31 mouse cellular contexts compared by ENCODE assay signal in genomic region chr5:45931252-45931651, GRCm38 (mm10).
"Had no signal": no experiment of that assay in that cellular context is flagged by ENCODE, and none has a peak within 500 bp of the region (broad histone marks: within the 10 kb centered on the region; RNA-seq: fewer than 3 reads in every experiment).

No protein-coding gene starts in this region.

- H3K27me3 ChIP-seq: limb, embryonic 12.5 days; limb, embryonic 13.5 days; limb, embryonic 15.5 days; liver, embryonic 12.5 days; liver, embryonic 13.5 days; liver, embryonic 15.5 days; lung, embryonic 15.5 days; megakaryocyte, embryonic 14.5 days; midbrain, embryonic 12.5 days; midbrain, embryonic 13.5 days; midbrain, embryonic 15.5 days; neural tube, embryonic 12.5 days had no signal

- ATAC-seq: liver, embryonic 12.5 days; liver, postnatal 0 days; lung, postnatal 0 days; midbrain, embryonic 15.5 days; midbrain, embryonic 16.5 days had no signal

- DNase-seq: left cerebral cortex, postnatal 4 days; liver; liver, embryonic 13.5 days; liver, postnatal 0 days; lung, adult 18-20 months; lung, adult 2 months; lung, embryonic 14.5 days; lung, postnatal 14 days; lung, postnatal 36 days; lung, postnatal 4 days; midbrain, embryonic 14.5 days had no signal

- H3K4me3 ChIP-seq: limb, embryonic 10.5 days; limb, embryonic 12.5 days; limb, embryonic 13.5 days; limb, embryonic 15.5 days; liver, embryonic 12.5 days; liver, embryonic 13.5 days; liver, embryonic 15.5 days; lung, embryonic 15.5 days; megakaryocyte, embryonic 14.5 days; midbrain, embryonic 10.5 days; midbrain, embryonic 12.5 days; midbrain, embryonic 13.5 days; midbrain, embryonic 15.5 days; myocyte; neural tube, embryonic 12.5 days had no signal

- H3K9me3 ChIP-seq: limb, embryonic 10.5 days; limb, embryonic 12.5 days; limb, embryonic 13.5 days; limb, embryonic 15.5 days; liver, embryonic 12.5 days; liver, embryonic 13.5 days; liver, embryonic 15.5 days; lung, embryonic 15.5 days; megakaryocyte, embryonic 14.5 days; midbrain, embryonic 10.5 days; midbrain, embryonic 12.5 days; midbrain, embryonic 13.5 days; midbrain, embryonic 15.5 days; neural tube, embryonic 12.5 days had no signal

- H3K27ac ChIP-seq: limb, embryonic 10.5 days; limb, embryonic 12.5 days; limb, embryonic 13.5 days; limb, embryonic 15.5 days; liver, embryonic 12.5 days; liver, embryonic 13.5 days; liver, embryonic 14.5 days; liver, embryonic 15.5 days; lung, embryonic 15.5 days; macrophage; midbrain, embryonic 10.5 days; midbrain, embryonic 12.5 days; midbrain, embryonic 15.5 days; neural tube, embryonic 12.5 days had no signal

- H3K9ac ChIP-seq: limb, embryonic 12.5 days; limb, embryonic 13.5 days; limb, embryonic 15.5 days; liver, embryonic 12.5 days; liver, embryonic 13.5 days; liver, embryonic 14.5 days; liver, embryonic 15.5 days; liver, postnatal 0 days; lung, embryonic 14.5 days; lung, embryonic 15.5 days; midbrain, embryonic 12.5 days; midbrain, embryonic 13.5 days; midbrain, embryonic 15.5 days; neural tube, embryonic 12.5 days had no signal

- H3K36me3 ChIP-seq: limb, embryonic 10.5 days; limb, embryonic 12.5 days; limb, embryonic 13.5 days; limb, embryonic 15.5 days; liver, embryonic 12.5 days; liver, embryonic 13.5 days; liver, embryonic 15.5 days; lung, embryonic 15.5 days; midbrain, embryonic 10.5 days; midbrain, embryonic 12.5 days; midbrain, embryonic 13.5 days; midbrain, embryonic 15.5 days; neural tube, embryonic 12.5 days had no signal

- H3K4me2 ChIP-seq: limb, embryonic 12.5 days; limb, embryonic 13.5 days; limb, embryonic 15.5 days; liver, embryonic 11.5 days; liver, embryonic 12.5 days; liver, embryonic 13.5 days; liver, embryonic 15.5 days; lung, embryonic 14.5 days; lung, embryonic 15.5 days; midbrain, embryonic 11.5 days; midbrain, embryonic 12.5 days; midbrain, embryonic 13.5 days; midbrain, embryonic 15.5 days; neural tube, embryonic 12.5 days had no signal

- H3K4me1 ChIP-seq: limb, embryonic 12.5 days; limb, embryonic 13.5 days; limb, embryonic 15.5 days; liver, embryonic 12.5 days; liver, embryonic 13.5 days; liver, embryonic 15.5 days; lung, embryonic 15.5 days; megakaryocyte, embryonic 14.5 days; midbrain, embryonic 10.5 days; neural tube, embryonic 12.5 days had no signal
